18 mouse cellular contexts compared by ENCODE assay signal in the genomic region with DNA sequence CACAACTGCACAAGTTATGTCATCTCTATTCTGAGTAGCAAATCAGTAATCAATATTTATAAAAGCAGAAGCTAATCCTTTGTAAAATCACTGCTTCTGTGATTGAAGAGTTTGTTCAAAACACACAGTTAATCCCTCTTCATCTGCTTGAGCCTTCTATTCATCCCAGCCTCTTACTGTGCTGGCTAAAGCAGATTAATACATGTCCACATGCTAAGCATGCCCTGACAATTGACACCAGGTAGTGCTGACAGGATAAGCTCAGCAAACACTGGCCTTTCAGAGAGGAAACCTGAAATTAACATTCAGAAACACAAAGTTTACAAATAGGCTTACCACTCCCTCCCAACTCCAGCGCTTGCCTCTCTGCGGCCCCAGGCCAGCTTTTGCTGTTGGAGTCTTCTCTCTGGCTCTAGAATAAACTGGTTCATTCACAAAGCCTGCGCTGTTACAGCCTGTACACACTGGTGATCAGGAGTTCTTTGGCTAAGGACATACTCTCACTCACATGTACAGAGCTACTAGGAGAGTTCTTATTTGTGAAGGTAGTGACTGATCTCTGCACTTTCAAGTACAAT.
DNase-seq lines count a peak whose midpoint lies in the region; ATAC-seq and TF ChIP-seq lines count a peak whose summit lies in the region.
"Had no signal": no experiment of that assay in that cellular context is flagged by ENCODE, and none has a peak within 500 bp of the region (broad histone marks: within the 10 kb centered on the region; RNA-seq: fewer than 3 reads in every experiment).

No protein-coding gene starts in this region.

- no peaks in the 10 kb centered on the region for H3K9me3 ChIP-seq in hindbrain, postnatal 0 days (ENCODE audit: low read length)
- no peaks in the 10 kb centered on the region for H3K9me3 ChIP-seq in hindbrain, embryonic 12.5 days (replicated peaks)
- H3K9me3 ChIP-seq in stomach, embryonic 14.5 days (ENCODE audit: control insufficient read depth, low read depth, low read length): no peaks in the 10 kb centered on the region
- H3K9me3 ChIP-seq in stomach, postnatal 0 days (ENCODE audit: control insufficient read depth, low read length): no peaks in the 10 kb centered on the region
- no peaks in the 10 kb centered on the region for H3K9me3 ChIP-seq in embryonic facial prominence, embryonic 14.5 days (ENCODE audit: control insufficient read depth, low read length)
- H3K9me3 ChIP-seq: heart, embryonic 10.5 days; limb, embryonic 13.5 days had no signal

- DNase-seq in hindbrain, postnatal 0 days (ENCODE audit: low spot score): peak; percentile 21
- no peak for DNase-seq in stomach, postnatal 0 days (ENCODE audit: low spot score)
- DNase-seq in embryonic facial prominence, embryonic 14.5 days (ENCODE audit: low spot score): peak; percentile 27
- DNase-seq in lung, adult 18-20 months: no peak
- DNase-seq: adrenal gland, postnatal 10 days; cerebellum, adult 9-10 months; gastrocnemius, postnatal 36 days; kidney, adult 9 months; right cerebral cortex, postnatal 4 days; thymus, adult 2 months had no signal

- H3K9ac ChIP-seq in hindbrain, postnatal 0 days (replicated peaks; ENCODE audit: low read length): no peak overlapping the region
- no peak overlapping the region for H3K9ac ChIP-seq in hindbrain, embryonic 12.5 days
- H3K9ac ChIP-seq in stomach, embryonic 14.5 days (replicated peaks; ENCODE audit: low read depth, low read length): no peak overlapping the region
- no peak overlapping the region for H3K9ac ChIP-seq in stomach, postnatal 0 days (ENCODE audit: low read length)
- no peak overlapping the region for H3K9ac ChIP-seq in embryonic facial prominence, embryonic 14.5 days (ENCODE audit: low read depth, low read length)
- H3K9ac ChIP-seq: limb, embryonic 13.5 days had no signal

- WGBS in hindbrain, postnatal 0 days: 37% methylated on average over 3 of the region's 3 CpGs
- 70% methylated on average over 3 of the region's 3 CpGs for WGBS in hindbrain, embryonic 12.5 days
- WGBS in stomach, embryonic 14.5 days: 25% methylated on average over 3 of the region's 3 CpGs
- 22% methylated on average over 3 of the region's 3 CpGs for WGBS in stomach, postnatal 0 days
- WGBS in embryonic facial prominence, embryonic 14.5 days: 26% methylated on average over 3 of the region's 3 CpGs

- no peaks in the 10 kb centered on the region for H3K27me3 ChIP-seq in hindbrain, postnatal 0 days (ENCODE audit: insufficient read depth, low read length)
- no peaks in the 10 kb centered on the region for H3K27me3 ChIP-seq in hindbrain, embryonic 12.5 days
- H3K27me3 ChIP-seq in stomach, embryonic 14.5 days (ENCODE audit: control insufficient read depth, insufficient read depth, low read length): no peaks in the 10 kb centered on the region
- no peaks in the 10 kb centered on the region for H3K27me3 ChIP-seq in stomach, postnatal 0 days (ENCODE audit: control insufficient read depth, insufficient read depth, low read length)
- 0 out of 2 replicates have a peak, but pooled peaks cover 3% of the 10 kb centered on the region for H3K27me3 ChIP-seq in embryonic facial prominence, embryonic 14.5 days (replicated peaks; ENCODE audit: control insufficient read depth, insufficient read depth, low read length)

- ATAC-seq in hindbrain, postnatal 0 days: no peak
- ATAC-seq in hindbrain, embryonic 12.5 days (ENCODE audit: low FRiP score): no peak
- peak; percentile 46; the same call in 1 of the 2 replicates for ATAC-seq in stomach, embryonic 14.5 days (ENCODE audit: insufficient number of reproducible peaks, insufficient read depth, low FRiP score, low read depth)
- ATAC-seq in stomach, postnatal 0 days (ENCODE audit: low FRiP score, low TSS enrichment): no peak
- 0 out of 2 replicates have a peak, but pooled peaks have one; percentile 44 for ATAC-seq in embryonic facial prominence, embryonic 14.5 days (ENCODE audit: low read depth)
- ATAC-seq in erythroid progenitor cell, adult 5-6 weeks (replicated peaks; ENCODE audit: low FRiP score, poor library complexity, severe bottlenecking): no peak
- ATAC-seq: inflammation-experienced regulatory T-cells, adult 6 months had no signal

- no peak overlapping the region for H3K4me2 ChIP-seq in hindbrain, postnatal 0 days (ENCODE audit: low read depth, low read length)
- no peak overlapping the region for H3K4me2 ChIP-seq in hindbrain, embryonic 12.5 days (replicated peaks)
- no peak overlapping the region for H3K4me2 ChIP-seq in stomach, embryonic 14.5 days (replicated peaks; ENCODE audit: low read depth, low read length)
- no peak overlapping the region for H3K4me2 ChIP-seq in stomach, postnatal 0 days (replicated peaks; ENCODE audit: low read depth)
- H3K4me2 ChIP-seq in embryonic facial prominence, embryonic 14.5 days (ENCODE audit: low read depth, low read length): no peak overlapping the region
- H3K4me2 ChIP-seq: limb, embryonic 13.5 days had no signal

- no peak for TF ChIP-seq EP300 in stomach, postnatal 0 days (optimal IDR thresholded peaks at IDR 0.05)

- TF ChIP-seq CTCF in hindbrain, postnatal 0 days (IDR thresholded peaks at IDR 0.05; ENCODE audit: low read depth): no peak
- no peak for TF ChIP-seq CTCF in stomach, postnatal 0 days (IDR thresholded peaks at IDR 0.05; ENCODE audit: low read depth)

- H3K4me3 ChIP-seq in hindbrain, postnatal 0 days (ENCODE audit: low read length): no peak overlapping the region
- H3K4me3 ChIP-seq in hindbrain, embryonic 12.5 days: no peak overlapping the region
- H3K4me3 ChIP-seq in stomach, embryonic 14.5 days (ENCODE audit: low read depth, low read length): no peak overlapping the region
- H3K4me3 ChIP-seq in stomach, postnatal 0 days (ENCODE audit: low read depth, low read length): no peak overlapping the region
- H3K4me3 ChIP-seq in embryonic facial prominence, embryonic 14.5 days (ENCODE audit: low read depth, low read length): no peak overlapping the region
- H3K4me3 ChIP-seq: heart, embryonic 10.5 days; layer of hippocampus, adult 2 months; limb, embryonic 13.5 days had no signal

- no peaks in the 10 kb centered on the region for H3K4me1 ChIP-seq in hindbrain, postnatal 0 days (ENCODE audit: insufficient read depth, low read length)
- no peaks in the 10 kb centered on the region for H3K4me1 ChIP-seq in hindbrain, embryonic 12.5 days
- H3K4me1 ChIP-seq in stomach, embryonic 14.5 days (ENCODE audit: control insufficient read depth, insufficient read depth, low read length): no peaks in the 10 kb centered on the region
- no peaks in the 10 kb centered on the region for H3K4me1 ChIP-seq in stomach, postnatal 0 days (replicated peaks; ENCODE audit: control insufficient read depth, insufficient read depth)
- H3K4me1 ChIP-seq in embryonic facial prominence, embryonic 14.5 days (ENCODE audit: control insufficient read depth, insufficient read depth, low read length): no peaks in the 10 kb centered on the region

- no peak overlapping the region for H3K27ac ChIP-seq in hindbrain, postnatal 0 days
- no peak overlapping the region for H3K27ac ChIP-seq in hindbrain, embryonic 12.5 days
- no peak overlapping the region for H3K27ac ChIP-seq in stomach, embryonic 14.5 days (ENCODE audit: low read length)
- no peak overlapping the region for H3K27ac ChIP-seq in stomach, postnatal 0 days (replicated peaks)
- no peak overlapping the region for H3K27ac ChIP-seq in embryonic facial prominence, embryonic 14.5 days (replicated peaks; ENCODE audit: low read depth, low read length)
- H3K27ac ChIP-seq: heart, embryonic 10.5 days; layer of hippocampus, adult 2 months; limb, embryonic 13.5 days; macrophage had no signal

- H3K36me3 ChIP-seq in hindbrain, postnatal 0 days (ENCODE audit: insufficient read depth, low read length): no peaks in the 10 kb centered on the region
- H3K36me3 ChIP-seq in hindbrain, embryonic 12.5 days: no peaks in the 10 kb centered on the region
- H3K36me3 ChIP-seq in stomach, embryonic 14.5 days (ENCODE audit: control insufficient read depth, insufficient read depth, low read length): no peaks in the 10 kb centered on the region
- H3K36me3 ChIP-seq in stomach, postnatal 0 days (ENCODE audit: control insufficient read depth, insufficient read depth, low read length): no peaks in the 10 kb centered on the region
- H3K36me3 ChIP-seq in embryonic facial prominence, embryonic 14.5 days (ENCODE audit: control insufficient read depth, insufficient read depth, low read length): no peaks in the 10 kb centered on the region
- H3K36me3 ChIP-seq: heart, embryonic 10.5 days; limb, embryonic 13.5 days had no signal

Comparison
In these comparisons a context has a peak if more than half of its experiments do, and no peak if none do; other contexts are left out.
1. ATAC-seq: peak in stomach, embryonic 14.5 days (single experiment) and embryonic facial prominence, embryonic 14.5 days (single experiment); none in hindbrain, postnatal 0 days (single experiment), hindbrain, embryonic 12.5 days (single experiment), stomach, postnatal 0 days (single experiment) and erythroid progenitor cell, adult 5-6 weeks (single experiment).
2. DNase-seq: peak in hindbrain, postnatal 0 days (single experiment) and embryonic facial prominence, embryonic 14.5 days (single experiment); none in stomach, postnatal 0 days (single experiment) and lung, adult 18-20 months (0 of 2).